Mouse (Mus musculus) hindbrain, postnatal 0 days (tissue): Measurements from ENCODE around the gene Ly6g6d. TPM values are rescaled to one million over a fixed set of nuclear protein-coding genes. Genes with fewer than 3 reads are reported as not detected.
A peak's percentile ranks its signal among the peaks of the same experiment; 100 is the strongest.

Source experiments
- ATAC-seq: fragments of 200-750 bp; cut with Nextera tagmentation; 2 replicates; pipeline ENCODE4 v1.8.0; 2017; ENCODE audit warnings: mild to moderate bottlenecking, moderate TSS enrichment, moderate library complexity
- DNase-seq: peaks from one replicate; pipeline ENCODE4 v3.0.0-alpha.2; 2015; ENCODE audit warnings: low spot score
- H3K27ac ChIP-seq: fragments of 300-500 bp; sonication (generic); 2 replicates; pipeline ENCODE4 v1.5.1; 2014; ENCODE audit warnings: mild to moderate bottlenecking
- H3K27me3 ChIP-seq: fragments of 300-500 bp; sonication (generic); 2 replicates; pipeline ENCODE4 v1.6.1; 2014; ENCODE audit warnings: low read length, mixed read lengths; ENCODE audit not compliant: insufficient read depth
- H3K36me3 ChIP-seq: fragments of 300-500 bp; sonication (generic); 2 replicates; pipeline ENCODE4 v1.6.1; 2014; ENCODE audit warnings: low read length, mixed read lengths; ENCODE audit not compliant: insufficient read depth
- H3K4me1 ChIP-seq: fragments of 300-500 bp; sonication (generic); 2 replicates; pipeline ENCODE4 v1.6.1; 2014; ENCODE audit warnings: antibody characterized with exemption, low read length, mixed read lengths; ENCODE audit not compliant: insufficient read depth
- H3K4me2 ChIP-seq: fragments of 300-500 bp; sonication (generic); 2 replicates; pipeline ENCODE4 v1.6.1; 2014; ENCODE audit warnings: low read depth, mild to moderate bottlenecking, low read length, moderate library complexity, mixed read lengths
- H3K4me3 ChIP-seq: fragments of 300-500 bp; sonication (generic); 2 replicates; pipeline ENCODE4 v1.5.1; 2014; ENCODE audit warnings: low read length
- H3K9ac ChIP-seq: fragments of 300-500 bp; sonication (generic); replicated peaks from 2 replicates; pipeline ENCODE4 v1.6.1; 2014; ENCODE audit warnings: mild to moderate bottlenecking, low read length, moderate library complexity, mixed read lengths
- H3K9me3 ChIP-seq: fragments of 300-500 bp; sonication (generic); 2 replicates; pipeline ENCODE4 v1.6.1; 2016; ENCODE audit warnings: low read length, mixed read lengths
- CTCF ChIP-seq: IDR thresholded peaks from 2 replicates; pipeline ENCODE4 v1.5.1; 2016; ENCODE audit warnings: antibody characterized with exemption, control low read depth, low read depth
- WGBS: fragments of 180-500 bp; shearing (Covaris S2); extraction: QIAGEN DNeasy Blood & Tissue Kit; methylation state at CpG from one replicate; pipeline ENCODE4 v1.1.7; 2014; 5-methylcytosine and 5-hydroxymethylcytosine counted together
- polyA plus RNA-seq: library from polyadenylated mRNA; unstranded; fragments of >200 nt; fragmentation: Nextera tagmentation; extraction: Ambion mirVana; gene quantifications from 2 replicates; pipeline ENCODE4 v1.2.1, GENCODE M21; 2015
- total RNA-seq: library from RNA; depleted of rRNA; stranded (reverse); fragments of >200 nt; gene quantifications from 2 replicates; pipeline ENCODE4 v1.2.3, GENCODE M21; 2014

The Ly6g6d gene
- total and polyA plus RNA-seq, 2 experiments from 2014 or later = 0.78 to 1.9 TPM

- H3K27ac ChIP-seq = no peak overlapping the region
- no peak overlapping the region for H3K9ac ChIP-seq
- WGBS = 87% methylated on average over 17 of the region's 17 CpGs
- H3K4me1 ChIP-seq = 0 out of 2 replicates have a peak, but pooled peaks cover 6% of the 10 kb centered on the region
- ATAC-seq (no peak), DNase-seq (no peak)
- peaks cover 12% of the 10 kb centered on the region for H3K27me3 ChIP-seq
- no peaks in the 10 kb centered on the region for H3K36me3 ChIP-seq
- no peak overlapping the region for H3K4me2 ChIP-seq
- H3K4me3 ChIP-seq = no peak overlapping the region
- no peak for TF ChIP-seq CTCF
- no peaks in the 10 kb centered on the region for H3K9me3 ChIP-seq
These were observed 9.5 kb downstream of the Ly6g6d start for GRCm38 (mm10) chr17:35068213-35068914.

- TF ChIP-seq CTCF = no peak
- Histone ChIP-seq H3K4me1 (0 out of 2 replicates have a peak, but pooled peaks cover 6% of the 10 kb centered on the region), H3K4me3 (peak within 1 kb of the TSS; percentile 21), H3K9me3 (no peaks in the 10 kb centered on the region), H3K4me2 (peak within 1 kb of the TSS; percentile 54), H3K36me3 (no peaks in the 10 kb centered on the region; the same call in 1 of the 2 replicates), H3K27me3 (peaks cover 12% of the 10 kb centered on the region), H3K27ac (no peak within 1 kb of the TSS), H3K9ac (peak within 1 kb of the TSS; percentile 33; the same call in 1 of the 2 replicates)
- WGBS = 56% methylated on average over 10 of the region's 10 CpGs
- no peak for DNase-seq
- no peak for ATAC-seq
These were observed 11.8 kb downstream of the Ly6g6d start, which contains the start of gene Mpig6b for GRCm38 (mm10) chr17:35066084-35066483. Mpig6b (minus strand) TSS chr17:35066184.

- Histone ChIP-seq H3K9ac (peak within 1 kb of the TSS; percentile 33; the same call in 1 of the 2 replicates), H3K4me1 (peaks cover 9% of the 10 kb centered on the region; the same call in 1 of the 2 replicates), H3K27me3 (peaks cover 12% of the 10 kb centered on the region), H3K9me3 (no peaks in the 10 kb centered on the region), H3K4me3 (peak within 1 kb of the TSS; percentile 21), H3K4me2 (peak within 1 kb of the TSS; percentile 54), H3K36me3 (no peaks in the 10 kb centered on the region; the same call in 1 of the 2 replicates), H3K27ac (no peak within 1 kb of the TSS)
- no peak for DNase-seq
- no peak for ATAC-seq
- 4% methylated on average over 48 of the region's 48 CpGs for WGBS
- TF ChIP-seq CTCF = no peak
These were observed 12.6 kb downstream of the Ly6g6d start, which contains the start of gene Ly6g6c for GRCm38 (mm10) chr17:35064951-35065947. Ly6g6c (plus strand) TSS chr17:35065388.

GRCm38 (mm10) chr17:35064378-35064877, 13.4 kb downstream of the Ly6g6d start:
- TF ChIP-seq CTCF = no peak
- Histone ChIP-seq H3K27me3 (peaks cover 12% of the 10 kb centered on the region), H3K4me1 (peaks cover 12% of the 10 kb centered on the region; the same call in 1 of the 2 replicates), H3K27ac (no peak overlapping the region), H3K9ac (no peak overlapping the region), H3K36me3 (no peaks in the 10 kb centered on the region; the same call in 1 of the 2 replicates), H3K4me3 (no peak overlapping the region), H3K9me3 (no peaks in the 10 kb centered on the region), H3K4me2 (peak overlapping the region; percentile 54; the same call in 1 of the 2 replicates)
- ATAC-seq (no peak), DNase-seq (no peak)
- 38% methylated on average over 10 of the region's 10 CpGs for WGBS

- no peak overlapping the region for H3K9ac ChIP-seq
- peaks cover 12% of the 10 kb centered on the region for H3K27me3 ChIP-seq
- peak; percentile 60 for DNase-seq
- peaks cover 12% of the 10 kb centered on the region; the same call in 1 of the 2 replicates for H3K4me1 ChIP-seq
- TF ChIP-seq CTCF = no peak
- WGBS = 77% methylated on average over 3 of the region's 3 CpGs
- no peaks in the 10 kb centered on the region; the same call in 1 of the 2 replicates for H3K36me3 ChIP-seq
- no peak overlapping the region for H3K27ac ChIP-seq
- no peak for ATAC-seq
- no peak overlapping the region for H3K4me3 ChIP-seq
- no peaks in the 10 kb centered on the region for H3K9me3 ChIP-seq
- no peak overlapping the region for H3K4me2 ChIP-seq
These were observed 14.4 kb downstream of the Ly6g6d start for GRCm38 (mm10) chr17:35063466-35063865.

GRCm38 (mm10) chr17:35061299-35061698, 16.6 kb downstream of the Ly6g6d start:
- Histone ChIP-seq H3K9me3 (no peaks in the 10 kb centered on the region), H3K4me1 (peaks cover 12% of the 10 kb centered on the region; the same call in 1 of the 2 replicates), H3K27me3 (peaks cover 12% of the 10 kb centered on the region), H3K27ac (no peak overlapping the region), H3K36me3 (no peaks in the 10 kb centered on the region; the same call in 1 of the 2 replicates), H3K4me2 (no peak overlapping the region), H3K9ac (no peak overlapping the region), H3K4me3 (no peak overlapping the region)
- WGBS = 82% methylated on average over 8 of the region's 8 CpGs
- no peak for DNase-seq
- TF ChIP-seq CTCF = no peak
- ATAC-seq = no peak
